Mouse (Mus musculus) CH12.LX (cell line): Measurements from ENCODE around the gene Arrb1. TPM values are rescaled to one million over a fixed set of nuclear protein-coding genes. Genes with fewer than 3 reads are reported as not detected.
A peak's percentile ranks its signal among the peaks of the same experiment; 100 is the strongest.

Source experiments
- DNase-seq: peaks from one replicate; pipeline ENCODE4 v3.0.0-alpha.2; 2013; ENCODE audit errors: extremely low read depth
- H3K27ac ChIP-seq: 2 replicates; pipeline ENCODE4 v1.5.1; 2012; ENCODE audit warnings: low read depth, mild to moderate bottlenecking, control low read depth, moderate library complexity; ENCODE audit not compliant: insufficient read depth
- H3K27me3 ChIP-seq: replicated peaks from 2 replicates; pipeline ENCODE3; 2012; ENCODE audit warnings: inconsistent platforms
- H3K36me3 ChIP-seq, 2 experiments: replicated peaks in 1 of 2; 2 replicates each; pipeline versions ENCODE3 to v1.6.1; 2012; ENCODE audit warnings: inconsistent platforms in 1 of 2, low read length in 1 of 2, mild to moderate bottlenecking in 1 of 2, mixed read lengths in 1 of 2, moderate library complexity in 1 of 2; ENCODE audit not compliant: control insufficient read depth in 1 of 2, insufficient read depth in 1 of 2
- H3K4me1 ChIP-seq, 2 experiments: 2 replicates each; pipeline ENCODE4 v1.6.1; 2012; ENCODE audit warnings: inconsistent platforms in 1 of 2, moderate library complexity in 1 of 2; ENCODE audit not compliant: insufficient read depth in 2 of 2, control insufficient read depth in 1 of 2
- H3K4me2 ChIP-seq: 2 replicates; pipeline ENCODE4 v1.6.1; 2012; ENCODE audit warnings: low read depth, mild to moderate bottlenecking, control low read depth; ENCODE audit not compliant: poor library complexity, insufficient read depth, severe bottlenecking
- H3K4me3 ChIP-seq, 3 experiments: fragments of 150-350 bp in 1 of 3; sonication (generic) in 1 of 3; replicated peaks in 1 of 3; 2 replicates each; pipeline versions ENCODE3 to v1.5.1; 2011 to 2012; ENCODE audit warnings: low read depth in 2 of 3, low read length in 2 of 3, mild to moderate bottlenecking in 2 of 3, moderate library complexity in 2 of 3, control low read depth in 1 of 3, improper control_type of control experiment in 1 of 3, inconsistent platforms in 1 of 3, mixed read lengths in 1 of 3; ENCODE audit not compliant: poor library complexity in 1 of 3
- H3K79me2 ChIP-seq: replicated peaks from 2 replicates; pipeline ENCODE4 v1.6.1; 2012; ENCODE audit warnings: mild to moderate bottlenecking, moderate library complexity; ENCODE audit not compliant: control insufficient read depth, poor library complexity, insufficient read depth, severe bottlenecking; ENCODE audit errors: extremely low read depth
- H3K9ac ChIP-seq: 2 replicates; pipeline ENCODE4 v1.6.1; 2012; ENCODE audit warnings: low read depth, mild to moderate bottlenecking, control low read depth, moderate library complexity; ENCODE audit not compliant: insufficient read depth
- H3K9me3 ChIP-seq: replicated peaks from 2 replicates; pipeline ENCODE3; 2012; ENCODE audit warnings: low read length, inconsistent platforms, mixed read lengths
- CHD1 ChIP-seq: IDR thresholded peaks from 2 replicates; pipeline ENCODE4 v1.6.1; 2012; ENCODE audit warnings: low read depth, low read length, improper control_type of control experiment, inconsistent platforms
- CHD2 ChIP-seq: IDR thresholded peaks from 2 replicates; pipeline ENCODE4 v1.6.1; 2011; ENCODE audit warnings: low read length, improper control_type of control experiment
- CTCF ChIP-seq, 2 experiments: IDR thresholded peaks in 1 of 2; conservative IDR thresholded peaks in 1 of 2; 2 replicates each; pipeline ENCODE4 v1.5.1; 2011 to 2012; ENCODE audit warnings: low read depth in 2 of 2, low read length in 2 of 2, improper control_type of control experiment in 1 of 2, inconsistent platforms in 1 of 2, mild to moderate bottlenecking in 1 of 2, moderate library complexity in 1 of 2
- E2F4 ChIP-seq: IDR thresholded peaks from 2 replicates; pipeline ENCODE4 v1.6.1; 2011; ENCODE audit warnings: low read depth, low read length, improper control_type of control experiment; ENCODE audit not compliant: insufficient replicate concordance
- ETS1 ChIP-seq: conservative IDR thresholded peaks from 2 replicates; pipeline ENCODE4 v1.6.1; 2012; ENCODE audit warnings: low read depth, mild to moderate bottlenecking, inconsistent platforms, low read length, improper control_type of control experiment, moderate library complexity
- GABPA ChIP-seq: IDR thresholded peaks from 2 replicates; pipeline ENCODE4 v1.6.1; 2012; ENCODE audit warnings: low read depth, low read length, improper control_type of control experiment, inconsistent platforms; ENCODE audit not compliant: insufficient replicate concordance
- HCFC1 ChIP-seq: IDR thresholded peaks from 2 replicates; pipeline ENCODE4 v1.6.1; 2012; ENCODE audit warnings: low read depth, mild to moderate bottlenecking, inconsistent platforms, low read length, improper control_type of control experiment
- JUN ChIP-seq: IDR thresholded peaks from 2 replicates; pipeline ENCODE4 v1.6.1; 2011; ENCODE audit warnings: low read depth, mild to moderate bottlenecking, low read length, improper control_type of control experiment, moderate library complexity; ENCODE audit not compliant: insufficient read depth
- KAT2A ChIP-seq: IDR thresholded peaks from 2 replicates; pipeline ENCODE4 v1.6.1; 2012; ENCODE audit warnings: low read length, improper control_type of control experiment, inconsistent platforms; ENCODE audit not compliant: insufficient replicate concordance
- MAX ChIP-seq: IDR thresholded peaks from 2 replicates; pipeline ENCODE4 v1.6.1; 2011; ENCODE audit warnings: low read length, improper control_type of control experiment
- MAZ ChIP-seq: IDR thresholded peaks from 2 replicates; pipeline ENCODE4 v1.6.1; 2012; ENCODE audit warnings: low read depth, mild to moderate bottlenecking, inconsistent platforms, low read length, improper control_type of control experiment, moderate library complexity
- MEF2A ChIP-seq: IDR thresholded peaks from 2 replicates; pipeline ENCODE4 v1.6.1; 2014; ENCODE audit warnings: low read depth, mild to moderate bottlenecking, inconsistent platforms, low read length, improper control_type of control experiment, borderline replicate concordance
- MXI1 ChIP-seq: IDR thresholded peaks from 2 replicates; pipeline ENCODE4 v1.6.1; 2011; ENCODE audit warnings: mild to moderate bottlenecking, low read depth, low read length, improper control_type of control experiment
- NRF1 ChIP-seq: IDR thresholded peaks from 2 replicates; pipeline ENCODE4 v1.6.1; 2014; ENCODE audit warnings: low read depth, mild to moderate bottlenecking, inconsistent platforms, low read length, improper control_type of control experiment, moderate library complexity
- POLR2A ChIP-seq: IDR thresholded peaks from 2 replicates; pipeline ENCODE4 v1.6.1; 2011; ENCODE audit warnings: low read depth, mild to moderate bottlenecking, improper control_type of control experiment, low read length
- POLR2AphosphoS2 ChIP-seq: IDR thresholded peaks from 2 replicates; pipeline ENCODE4 v1.6.1; 2011; ENCODE audit warnings: low read depth, low read length, improper control_type of control experiment
- RCOR1 ChIP-seq: conservative IDR thresholded peaks from 2 replicates; pipeline ENCODE4 v1.6.1; 2012; ENCODE audit warnings: low read depth, mild to moderate bottlenecking, inconsistent platforms, low read length, improper control_type of control experiment
- SIN3A ChIP-seq: IDR thresholded peaks from 2 replicates; pipeline ENCODE4 v1.6.1; 2012; ENCODE audit warnings: low read length, improper control_type of control experiment, inconsistent platforms
- SMC3 ChIP-seq: IDR thresholded peaks from 2 replicates; pipeline ENCODE4 v1.6.1; 2011; ENCODE audit warnings: low read depth, low read length, improper control_type of control experiment
- TCF12 ChIP-seq: IDR thresholded peaks from 2 replicates; pipeline ENCODE4 v1.6.1; 2014; ENCODE audit warnings: low read depth, mild to moderate bottlenecking, inconsistent platforms, low read length, improper control_type of control experiment
- UBTF ChIP-seq: IDR thresholded peaks from 2 replicates; pipeline ENCODE4 v1.6.1; 2012; ENCODE audit warnings: low read depth, mild to moderate bottlenecking, inconsistent platforms, low read length, improper control_type of control experiment, moderate library complexity
- USF1 ChIP-seq: IDR thresholded peaks from 2 replicates; pipeline ENCODE4 v1.6.1; 2014; ENCODE audit warnings: low read depth, mild to moderate bottlenecking, inconsistent platforms, low read length, improper control_type of control experiment
- ZKSCAN1 ChIP-seq: IDR thresholded peaks from 2 replicates; pipeline ENCODE4 v1.6.1; 2012; ENCODE audit warnings: low read depth, inconsistent platforms, low read length, improper control_type of control experiment, borderline replicate concordance
- dilution Hi-C: fragments of 300-500 bp; cut with MboI; formaldehyde crosslinking; loops from 2 replicates; pipeline ENCODE4 v1.14.3; 2020; ENCODE audit warnings: low sequenced_read_pairs; ENCODE audit not compliant: extremely low pct_unique_long_range_greater_than_20kb, extremely low pct_ligation_motif_present
- in situ Hi-C: fragments of 300-500 bp; cut with MboI; formaldehyde crosslinking; loops from 3 replicates; pipeline ENCODE4 v1.14.3; 2019; ENCODE audit warnings: low sequenced_read_pairs, low pct_ligation_motif_present, low pct_unique_long_range_greater_than_20kb, mixed read lengths
- polyA plus RNA-seq: library from polyadenylated mRNA; unstranded; fragments of >175 nt; gene quantifications from 2 replicates; pipeline ENCODE4 v1.2.1, GENCODE M21; 2012; ENCODE audit warnings: low read depth; ENCODE audit not compliant: insufficient read length
- total RNA-seq, 2 experiments: library from RNA; depleted of rRNA; stranded (reverse); fragments of 300-350 nt in 1 of 2; fragments of >200 nt in 1 of 2; gene quantifications; 2 replicates each; pipeline ENCODE4 v1.2.3; 2012 to 2014

The Arrb1 gene
- total and polyA plus RNA-seq, 3 experiments, result 3.3 to 5.2 (median 4.2) TPM

- no peak overlapping the region for H3K27ac ChIP-seq
These were observed 1.7 kb upstream of the Arrb1 start for GRCm38 (mm10) chr7:99533600-99533999.

GRCm38 (mm10) chr7:99534501-99534900 lies 765 bp upstream of the Arrb1 start:
- dilution Hi-C loops, result no loop called here
- in situ Hi-C loops, result no loop called here
- H3K4me3 ChIP-seq, result peak overlapping the region; percentile 6 to 95 (median 62)
- H3K79me2 ChIP-seq, result no peaks in the 10 kb centered on the region
- TF ChIP-seq CHD1, result no peak
- no peak for TF ChIP-seq ETS1
- TF ChIP-seq ZKSCAN1, result no peak
- TF ChIP-seq USF1, result no peak
- no peak for TF ChIP-seq NRF1
- no peak for TF ChIP-seq UBTF
- no peaks in the 10 kb centered on the region for H3K36me3 ChIP-seq
- H3K9ac ChIP-seq, result peak overlapping the region; percentile 75; the same call in 1 of the 2 replicates
- H3K27me3 ChIP-seq, result no peaks in the 10 kb centered on the region
- DNase-seq, result no peak
- H3K4me1 ChIP-seq, result peaks cover 16 to 67% of the 10 kb centered on the region in 2 experiments
- peak overlapping the region; percentile 88; the same call in 1 of the 2 replicates for H3K4me2 ChIP-seq
- no peaks in the 10 kb centered on the region for H3K9me3 ChIP-seq
- H3K27ac ChIP-seq, result 0 out of 2 replicates have a peak overlapping the region, but pooled peaks have one; percentile 19

More at GRCm38 (mm10) chr7:99533600-99533999, 1.7 kb upstream of the Arrb1 start:
- DNase-seq, result no peak
- in situ Hi-C loops, result no loop called here
- dilution Hi-C loops, result no loop called here
- Histone ChIP-seq H3K9me3 (no peaks in the 10 kb centered on the region), H3K4me1 (peaks cover 16 to 61% of the 10 kb centered on the region in 2 experiments), H3K9ac (no peak overlapping the region), H3K4me2 (no peak overlapping the region), H3K4me3 (no peak overlapping the region), H3K27me3 (no peaks in the 10 kb centered on the region), H3K79me2 (no peaks in the 10 kb centered on the region), H3K36me3 (no peaks in the 10 kb centered on the region)
- TF ChIP-seq E2F4 (no peak), RCOR1 (no peak), MXI1 (no peak), ZKSCAN1 (no peak), SMC3 (no peak), MAX (no peak), JUN (no peak), MAZ (no peak), ETS1 (no peak), POLR2AphosphoS2 (no peak), KAT2A (no peak), CTCF (conservative IDR thresholded peaks at IDR 0.05 in 1 of 2, IDR thresholded peaks at IDR 0.05 in 1 of 2; ENCODE audit: low read depth in 2 of 2, low read length in 2 of 2) (no peak), HCFC1 (no peak), GABPA (no peak), CHD2 (no peak), CHD1 (no peak), TCF12 (no peak), MEF2A (no peak), POLR2A (no peak), SIN3A (no peak)
